Mouse (Mus musculus): ENCODE results near the gene Acsl1. TPM values are rescaled to one million over a fixed set of nuclear protein-coding genes. Genes with fewer than 3 reads are reported as not detected.

Acsl1 gene
- polyA plus RNA-seq, 1 experiment from 2014 or later = 16.1 TPM

GRCm38 (mm10) chr8:46530541-46530940 is 59.7 kb downstream of the Acsl1 start:
- H3K36me3 ChIP-seq (ENCODE audit: control insufficient read depth, insufficient read depth, low read length) = no peaks in the 10 kb centered on the region; the same call in 1 of the 2 replicates
- no peaks in the 10 kb centered on the region for H3K27me3 ChIP-seq (ENCODE audit: control insufficient read depth, insufficient read depth, low read length)
- H3K9me3 ChIP-seq (ENCODE audit: control insufficient read depth, low read length) = no peaks in the 10 kb centered on the region
- H3K27ac ChIP-seq (ENCODE audit: low read depth, low read length) = no peak overlapping the region
- no peaks in the 10 kb centered on the region for H3K4me1 ChIP-seq (ENCODE audit: control insufficient read depth, insufficient read depth, low read length)
- ATAC-seq (ENCODE audit: low FRiP score, low TSS enrichment) = no peak
- H3K4me3 ChIP-seq (ENCODE audit: low read length) = no peak overlapping the region
- no peak overlapping the region for H3K4me2 ChIP-seq (replicated peaks; ENCODE audit: low read depth, low read length)
- no peak overlapping the region for H3K9ac ChIP-seq (ENCODE audit: low read depth, low read length)
- 18% methylated on average over 4 of the region's 4 CpGs for WGBS

DNA sequence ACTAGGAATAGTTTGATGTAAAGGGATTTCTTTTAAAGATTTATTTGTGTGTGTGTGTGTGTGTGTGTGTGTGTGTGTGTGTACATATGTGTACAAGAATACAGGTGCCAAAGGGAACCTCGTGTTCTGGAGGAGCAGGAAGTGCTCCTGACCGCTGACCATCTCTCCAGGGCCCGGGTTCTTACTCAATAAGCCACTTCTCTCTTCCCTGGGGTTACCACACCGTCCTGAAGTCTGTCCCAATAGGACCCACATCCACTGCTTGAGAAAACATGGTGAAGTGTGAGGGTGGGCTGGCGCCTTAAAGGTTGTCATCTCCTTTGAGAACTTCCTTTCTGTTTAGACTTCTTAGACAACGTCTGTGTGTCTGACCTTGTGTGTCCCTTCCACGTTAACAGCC is 63.1 kb downstream of the Acsl1 start:
- 86% methylated on average over 7 of the region's 7 CpGs for WGBS
- H3K4me2 ChIP-seq (replicated peaks; ENCODE audit: low read depth, low read length) = no peak overlapping the region
- H3K9me3 ChIP-seq (ENCODE audit: control insufficient read depth, low read length) = no peaks in the 10 kb centered on the region
- H3K27me3 ChIP-seq (ENCODE audit: control insufficient read depth, insufficient read depth, low read length) = no peaks in the 10 kb centered on the region
- H3K36me3 ChIP-seq (ENCODE audit: control insufficient read depth, insufficient read depth, low read length) = no peaks in the 10 kb centered on the region; the same call in 1 of the 2 replicates
- no peak overlapping the region for H3K27ac ChIP-seq (ENCODE audit: low read depth, low read length)
- ATAC-seq (ENCODE audit: low FRiP score, low TSS enrichment) = no peak
- H3K4me3 ChIP-seq (ENCODE audit: low read length) = no peak overlapping the region
- H3K4me1 ChIP-seq (ENCODE audit: control insufficient read depth, insufficient read depth, low read length) = no peaks in the 10 kb centered on the region
- no peak overlapping the region for H3K9ac ChIP-seq (ENCODE audit: low read depth, low read length)

DNA sequence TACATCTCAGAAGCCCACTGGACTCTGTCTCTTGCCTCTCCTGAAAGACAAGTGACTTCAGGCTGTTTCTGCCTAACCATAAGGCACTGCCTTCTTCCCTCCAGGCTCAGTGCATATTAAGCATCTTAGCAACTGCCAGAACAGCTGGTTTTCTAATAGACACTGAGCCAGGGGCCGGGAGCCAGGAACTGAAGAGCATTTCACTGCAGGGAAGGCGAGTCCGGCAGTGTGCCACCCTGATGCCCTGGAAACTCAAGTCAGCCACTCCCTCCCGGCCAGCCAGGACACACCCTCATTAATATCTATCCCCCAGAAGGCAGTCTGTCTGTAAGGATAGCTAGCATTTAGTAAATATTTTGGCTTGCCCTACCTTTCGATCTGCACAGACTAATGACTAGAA is 68.9 kb downstream of the Acsl1 start:
- Histone ChIP-seq H3K9ac (ENCODE audit: low read depth, low read length) (no peak overlapping the region), H3K9me3 (ENCODE audit: control insufficient read depth, low read length) (no peaks in the 10 kb centered on the region), H3K4me1 (ENCODE audit: control insufficient read depth, insufficient read depth, low read length) (no peaks in the 10 kb centered on the region), H3K27me3 (ENCODE audit: control insufficient read depth, insufficient read depth, low read length) (no peaks in the 10 kb centered on the region), H3K4me2 (replicated peaks; ENCODE audit: low read depth, low read length) (no peak overlapping the region), H3K27ac (ENCODE audit: low read depth, low read length) (no peak overlapping the region), H3K36me3 (ENCODE audit: control insufficient read depth, insufficient read depth, low read length) (no peaks in the 10 kb centered on the region; the same call in 1 of the 2 replicates), H3K4me3 (ENCODE audit: low read length) (no peak overlapping the region)
- no peak for ATAC-seq (ENCODE audit: low FRiP score, low TSS enrichment)
- 69% methylated on average over 5 of the region's 5 CpGs for WGBS

- H3K4me1 ChIP-seq (ENCODE audit: control insufficient read depth, insufficient read depth, low read length) = no peaks in the 10 kb centered on the region
- H3K9me3 ChIP-seq (ENCODE audit: control insufficient read depth, low read length) = no peaks in the 10 kb centered on the region
- no peaks in the 10 kb centered on the region for H3K27me3 ChIP-seq (ENCODE audit: control insufficient read depth, insufficient read depth, low read length)
- no peak for ATAC-seq (ENCODE audit: low FRiP score, low TSS enrichment)
- no peak overlapping the region for H3K9ac ChIP-seq (ENCODE audit: low read depth, low read length)
- H3K36me3 ChIP-seq (ENCODE audit: control insufficient read depth, insufficient read depth, low read length) = no peaks in the 10 kb centered on the region
- 85% methylated on average over 7 of the region's 7 CpGs for WGBS
- H3K27ac ChIP-seq (ENCODE audit: low read depth, low read length) = no peak overlapping the region
- no peak overlapping the region for H3K4me3 ChIP-seq (ENCODE audit: low read length)
- no peak overlapping the region for H3K4me2 ChIP-seq (replicated peaks; ENCODE audit: low read depth, low read length)
These were observed 72.4 kb downstream of the Acsl1 start for GRCm38 (mm10) chr8:46543191-46543590.

GRCm38 (mm10) chr8:46543662-46544061 is 72.8 kb downstream of the Acsl1 start:
- Histone ChIP-seq H3K9me3 (ENCODE audit: control insufficient read depth, low read length) (no peaks in the 10 kb centered on the region), H3K27me3 (ENCODE audit: control insufficient read depth, insufficient read depth, low read length) (no peaks in the 10 kb centered on the region), H3K4me2 (replicated peaks; ENCODE audit: low read depth, low read length) (no peak overlapping the region), H3K4me1 (ENCODE audit: control insufficient read depth, insufficient read depth, low read length) (no peaks in the 10 kb centered on the region), H3K4me3 (ENCODE audit: low read length) (no peak overlapping the region), H3K9ac (ENCODE audit: low read depth, low read length) (no peak overlapping the region), H3K27ac (ENCODE audit: low read depth, low read length) (no peak overlapping the region), H3K36me3 (ENCODE audit: control insufficient read depth, insufficient read depth, low read length) (no peaks in the 10 kb centered on the region)
- no peak for ATAC-seq (ENCODE audit: low FRiP score, low TSS enrichment)
- 79% methylated on average over 6 of the region's 6 CpGs for WGBS

DNA sequence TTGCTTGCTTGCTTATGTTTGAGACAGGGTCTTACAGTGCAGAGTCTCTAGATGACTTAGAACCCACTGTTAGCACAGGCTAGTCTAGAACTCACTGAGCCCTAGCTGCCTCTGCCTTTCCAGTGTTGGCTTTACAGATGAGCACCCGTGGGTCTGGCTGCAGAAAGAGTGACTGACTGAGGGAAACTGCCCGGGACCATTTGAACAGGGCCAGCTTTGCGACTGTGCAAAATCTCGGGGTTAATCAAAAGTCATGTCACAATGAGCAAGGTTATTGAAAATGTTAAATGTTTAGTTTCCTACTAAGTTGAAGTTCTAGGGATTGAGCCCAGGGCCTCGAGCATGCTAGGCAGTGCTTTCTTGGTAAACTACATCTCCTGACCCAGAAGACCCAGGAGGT is 75.0 kb downstream of the Acsl1 start:
- Histone ChIP-seq H3K4me3 (ENCODE audit: low read length) (no peak overlapping the region), H3K9ac (ENCODE audit: low read depth, low read length) (no peak overlapping the region), H3K36me3 (ENCODE audit: control insufficient read depth, insufficient read depth, low read length) (no peaks in the 10 kb centered on the region), H3K4me2 (replicated peaks; ENCODE audit: low read depth, low read length) (no peak overlapping the region), H3K27ac (ENCODE audit: low read depth, low read length) (no peak overlapping the region), H3K9me3 (ENCODE audit: control insufficient read depth, low read length) (no peaks in the 10 kb centered on the region), H3K4me1 (ENCODE audit: control insufficient read depth, insufficient read depth, low read length) (no peaks in the 10 kb centered on the region), H3K27me3 (ENCODE audit: control insufficient read depth, insufficient read depth, low read length) (no peaks in the 10 kb centered on the region)
- 86% methylated on average over 5 of the region's 5 CpGs for WGBS
- ATAC-seq (ENCODE audit: low FRiP score, low TSS enrichment) = no peak

DNA sequence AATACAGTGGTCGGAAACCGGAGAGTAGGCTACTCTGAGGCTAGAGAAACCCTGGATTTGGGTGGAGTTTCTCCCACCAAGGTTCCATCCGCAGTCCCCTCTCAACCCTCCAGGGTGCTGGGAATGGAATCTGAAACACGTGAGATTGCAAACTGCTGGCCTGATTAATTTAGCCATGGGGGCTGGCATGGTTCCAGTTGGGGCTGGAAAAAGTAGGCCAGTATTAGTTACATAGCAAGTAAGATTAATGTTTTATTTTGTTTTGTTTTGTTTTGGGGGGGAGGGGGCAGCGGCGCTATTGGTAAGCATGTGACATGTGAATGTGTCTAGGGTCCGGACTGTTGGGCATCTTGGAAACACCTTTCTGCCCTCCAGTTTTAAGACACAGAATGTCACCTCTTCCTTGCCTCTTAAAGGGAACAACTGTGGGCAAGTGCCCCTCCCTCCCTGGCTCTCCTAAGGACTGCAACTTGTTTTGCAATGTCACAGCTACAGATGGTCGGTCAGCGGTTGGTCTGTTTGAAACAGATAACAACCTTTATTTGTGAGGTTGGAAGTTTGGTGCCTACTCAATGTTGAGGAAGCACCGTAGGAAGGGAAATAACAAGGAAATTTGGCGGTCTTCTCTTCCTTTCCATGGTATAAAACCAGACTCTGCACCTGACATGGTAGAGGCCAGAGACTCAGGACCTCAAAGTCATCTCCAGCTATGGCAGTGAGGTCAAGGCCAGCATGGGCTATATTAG is 75.8 kb downstream of the Acsl1 start:
- Histone ChIP-seq H3K4me1 (ENCODE audit: control insufficient read depth, insufficient read depth, low read length) (0 out of 2 replicates have a peak, but pooled peaks cover 4% of the 10 kb centered on the region), H3K4me2 (replicated peaks; ENCODE audit: low read depth, low read length) (no peak overlapping the region), H3K27ac (ENCODE audit: low read depth, low read length) (no peak overlapping the region; the same call in 1 of the 2 replicates), H3K36me3 (ENCODE audit: control insufficient read depth, insufficient read depth, low read length) (no peaks in the 10 kb centered on the region), H3K4me3 (ENCODE audit: low read length) (no peak overlapping the region), H3K9me3 (ENCODE audit: control insufficient read depth, low read length) (no peaks in the 10 kb centered on the region), H3K27me3 (ENCODE audit: control insufficient read depth, insufficient read depth, low read length) (no peaks in the 10 kb centered on the region), H3K9ac (ENCODE audit: low read depth, low read length) (no peak overlapping the region)
- ATAC-seq (ENCODE audit: low FRiP score, low TSS enrichment) = 0 out of 2 replicates have a peak, but pooled peaks have one; percentile 18
- WGBS = 65% methylated on average over 11 of the region's 11 CpGs

DNA sequence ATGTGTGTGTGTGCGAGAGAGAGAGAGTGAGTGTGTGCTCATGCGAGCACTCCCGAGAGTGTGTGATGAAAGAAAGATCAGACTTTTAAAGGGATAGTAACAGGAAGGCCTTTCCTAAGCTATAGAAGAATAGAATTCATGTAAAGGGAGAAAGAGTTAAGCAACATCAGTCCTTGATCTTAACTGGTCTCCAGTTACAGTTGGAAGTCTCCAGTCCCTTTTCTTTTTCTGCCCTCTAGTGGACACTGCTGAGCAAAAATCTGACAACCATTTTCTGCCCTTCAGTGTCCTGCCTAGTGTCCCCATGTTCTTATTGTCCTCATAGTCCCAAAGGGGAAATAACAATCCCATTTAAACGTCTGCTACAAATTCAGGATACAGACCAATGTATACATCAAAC is 76.4 kb downstream of the Acsl1 start:
- WGBS = 35% methylated on average over 4 of the region's 4 CpGs
- Histone ChIP-seq H3K27me3 (ENCODE audit: control insufficient read depth, insufficient read depth, low read length) (no peaks in the 10 kb centered on the region), H3K27ac (ENCODE audit: low read depth, low read length) (no peak overlapping the region; the same call in 1 of the 2 replicates), H3K9ac (ENCODE audit: low read depth, low read length) (no peak overlapping the region), H3K4me3 (ENCODE audit: low read length) (no peak overlapping the region), H3K4me1 (ENCODE audit: control insufficient read depth, insufficient read depth, low read length) (0 out of 2 replicates have a peak, but pooled peaks cover 4% of the 10 kb centered on the region), H3K36me3 (ENCODE audit: control insufficient read depth, insufficient read depth, low read length) (no peaks in the 10 kb centered on the region), H3K4me2 (replicated peaks; ENCODE audit: low read depth, low read length) (no peak overlapping the region), H3K9me3 (ENCODE audit: control insufficient read depth, low read length) (no peaks in the 10 kb centered on the region)
- no peak for ATAC-seq (ENCODE audit: low FRiP score, low TSS enrichment)

DNA sequence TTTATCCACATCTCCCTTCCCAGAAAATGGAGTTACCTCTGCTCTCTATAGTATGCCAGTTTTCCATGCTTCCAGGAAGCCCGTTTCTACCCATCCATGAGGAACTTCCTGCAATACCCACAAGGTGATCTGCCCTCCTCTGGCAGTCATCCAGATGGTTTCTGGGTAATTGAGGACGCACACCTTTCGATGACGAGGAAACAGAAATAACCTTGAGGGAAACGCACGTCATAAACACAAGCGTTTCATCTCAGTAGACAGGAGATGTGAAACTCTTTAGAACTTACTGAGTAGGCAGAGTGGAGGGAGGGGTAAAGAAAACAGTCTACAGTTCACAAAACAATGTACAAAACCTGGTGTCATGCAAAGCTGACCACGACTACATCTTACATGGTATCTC is 79.2 kb downstream of the Acsl1 start:
- no peak for ATAC-seq (ENCODE audit: low FRiP score, low TSS enrichment)
- H3K9me3 ChIP-seq (ENCODE audit: control insufficient read depth, low read length) = no peaks in the 10 kb centered on the region
- H3K9ac ChIP-seq (ENCODE audit: low read depth, low read length) = no peak overlapping the region
- WGBS = 81% methylated on average over 8 of the region's 8 CpGs
- H3K4me2 ChIP-seq (replicated peaks; ENCODE audit: low read depth, low read length) = no peak overlapping the region
- no peak overlapping the region for H3K4me3 ChIP-seq (ENCODE audit: low read length)
- H3K27me3 ChIP-seq (ENCODE audit: control insufficient read depth, insufficient read depth, low read length) = no peaks in the 10 kb centered on the region
- H3K4me1 ChIP-seq (ENCODE audit: control insufficient read depth, insufficient read depth, low read length) = peaks cover 10% of the 10 kb centered on the region
- H3K27ac ChIP-seq (ENCODE audit: low read depth, low read length) = no peak overlapping the region
- H3K36me3 ChIP-seq (ENCODE audit: control insufficient read depth, insufficient read depth, low read length) = 0 out of 2 replicates have a peak, but pooled peaks cover 4% of the 10 kb centered on the region
